Mouse (Mus musculus) urinary bladder, postnatal 14 days (tissue): ENCODE results near the gene Lin52.

ENCODE experiments used
- DNase-seq: peaks from one replicate; pipeline ENCODE4 v3.0.0; 2021; ENCODE audit warnings: low spot score

The Lin52 gene

GRCm38 (mm10) chr12:84450718-84451646 is at the start of gene Lin52, which contains the start of gene Aldh6a1:
Gene Lin52 (plus strand): TSS chr12:84451422.
Gene Aldh6a1 (minus strand): TSS chr12:84451004.
- peak; percentile 98 for DNase-seq

- DNase-seq: no peak
Measured at GRCm38 (mm10) chr12:84402923-84403322, 48.3 kb upstream of the Lin52 start.

- no peak for DNase-seq
Measured at GRCm38 (mm10) chr12:84404541-84404940, 46.7 kb upstream of the Lin52 start.

GRCm38 (mm10) chr12:84407259-84407658 is 44.0 kb upstream of the Lin52 start:
- no peak for DNase-seq

- DNase-seq: peak; percentile 17
Measured at GRCm38 (mm10) chr12:84407874-84408818, 43.1 kb upstream of the Lin52 start.

GRCm38 (mm10) chr12:84408819-84409507 is 42.3 kb upstream of the Lin52 start, which contains the start of the genes Entpd5 and Bbof1:
Gene Entpd5 (minus strand): TSS chr12:84409029.
Gene Bbof1 (plus strand): TSS chr12:84409071.
- peak; percentile 90 for DNase-seq

- DNase-seq: peak; percentile 83
Measured at GRCm38 (mm10) chr12:84416834-84417604, 34.2 kb upstream of the Lin52 start, which contains the start of gene Rnf113a2. Gene Rnf113a2 (plus strand): TSS chr12:84417196.

GRCm38 (mm10) chr12:84417605-84417922 is 33.7 kb upstream of the Lin52 start:
- no peak for DNase-seq

GRCm38 (mm10) chr12:84423990-84424389 is 27.2 kb upstream of the Lin52 start:
- no peak for DNase-seq

- no peak for DNase-seq
Measured at GRCm38 (mm10) chr12:84429825-84430224, 21.4 kb upstream of the Lin52 start.

GRCm38 (mm10) chr12:84438697-84439096 is 12.5 kb upstream of the Lin52 start:
- DNase-seq: no peak

- DNase-seq: no peak
Measured at GRCm38 (mm10) chr12:84442526-84442925, 8.7 kb upstream of the Lin52 start.

- no peak for DNase-seq
Measured at GRCm38 (mm10) chr12:84447386-84447785, 3.8 kb upstream of the Lin52 start.

- no peak for DNase-seq
Measured at GRCm38 (mm10) chr12:84448181-84448580, 3.0 kb upstream of the Lin52 start.

GRCm38 (mm10) chr12:84449887-84450286 is 1.3 kb upstream of the Lin52 start:
- no peak for DNase-seq

GRCm38 (mm10) chr12:84450351-84450717 is 888 bp upstream of the Lin52 start:
- peak; percentile 53 for DNase-seq

- DNase-seq: no peak
Measured at GRCm38 (mm10) chr12:84451801-84452200, 579 bp downstream of the Lin52 start.

- DNase-seq: no peak
Measured at GRCm38 (mm10) chr12:84456911-84457310, 5.7 kb downstream of the Lin52 start.

- DNase-seq: no peak
Measured at GRCm38 (mm10) chr12:84459845-84460244, 8.6 kb downstream of the Lin52 start.

GRCm38 (mm10) chr12:84461416-84461815 is 10.2 kb downstream of the Lin52 start:
- DNase-seq: no peak

GRCm38 (mm10) chr12:84462856-84463255 is 11.6 kb downstream of the Lin52 start:
- DNase-seq: no peak
